Mouse (Mus musculus) forebrain, embryonic 14.5 days (tissue): Measurements from ENCODE around the gene H1foo. TPM values are rescaled to one million over a fixed set of nuclear protein-coding genes. Genes with fewer than 3 reads are reported as not detected.
A peak's percentile ranks its signal among the peaks of the same experiment; 100 is the strongest.

ENCODE experiments used
- ATAC-seq: fragments of 200-750 bp; cut with Nextera tagmentation; 2 replicates; pipeline ENCODE4 v1.8.0; 2017; ENCODE audit warnings: mild to moderate bottlenecking, moderate library complexity
- DNase-seq: peaks from one replicate; pipeline ENCODE4 v3.0.0-alpha.2; 2015; ENCODE audit warnings: low spot score
- H3K27ac ChIP-seq: fragments of 300-500 bp; sonication (generic); 2 replicates; pipeline ENCODE4 v1.5.1; 2014; ENCODE audit warnings: low read depth, mild to moderate bottlenecking, control low read depth, low read length, moderate library complexity
- H3K27me3 ChIP-seq: fragments of 300-500 bp; sonication (generic); replicated peaks from 2 replicates; pipeline ENCODE4 v1.6.1; 2014; ENCODE audit warnings: low read length, control low read depth, mixed read lengths; ENCODE audit not compliant: control insufficient read depth, insufficient read depth
- H3K36me3 ChIP-seq: fragments of 300-500 bp; sonication (generic); 2 replicates; pipeline ENCODE4 v1.6.1; 2014; ENCODE audit warnings: low read length, control low read depth; ENCODE audit not compliant: control insufficient read depth, insufficient read depth
- H3K4me1 ChIP-seq: fragments of 300-500 bp; sonication (generic); 2 replicates; pipeline ENCODE4 v1.6.1; 2014; ENCODE audit warnings: antibody characterized with exemption, low read length, control low read depth; ENCODE audit not compliant: control insufficient read depth, insufficient read depth
- H3K4me2 ChIP-seq: fragments of 300-500 bp; sonication (generic); 2 replicates; pipeline ENCODE4 v1.6.1; 2014; ENCODE audit warnings: mild to moderate bottlenecking, control low read depth, low read length
- H3K4me3 ChIP-seq: fragments of 300-500 bp; sonication (generic); 2 replicates; pipeline ENCODE4 v1.5.1; 2014; ENCODE audit warnings: low read depth, low read length, control low read depth
- H3K9ac ChIP-seq: fragments of 300-500 bp; sonication (generic); 2 replicates; pipeline ENCODE4 v1.6.1; 2014; ENCODE audit warnings: mild to moderate bottlenecking, low read length, control low read depth, moderate library complexity
- H3K9me3 ChIP-seq: fragments of 300-500 bp; sonication (generic); replicated peaks from 2 replicates; pipeline ENCODE4 v1.6.1; 2016; ENCODE audit warnings: low read length, control low read depth, mixed read lengths; ENCODE audit not compliant: control insufficient read depth
- WGBS: fragments of 180-500 bp; shearing (Covaris S2); extraction: QIAGEN DNeasy Blood & Tissue Kit; methylation state at CpG from one replicate; pipeline ENCODE4 v1.1.7; 2014; 5-methylcytosine and 5-hydroxymethylcytosine counted together
- polyA plus RNA-seq: library from polyadenylated mRNA; unstranded; fragments of >200 nt; fragmentation: Nextera tagmentation; extraction: Ambion mirVana; gene quantifications from 2 replicates; pipeline ENCODE4 v1.2.1, GENCODE M21; 2014

The H1foo gene
- polyA plus RNA-seq, 1 experiment from 2014 or later, result not detected

GRCm38 (mm10) chr6:115935544-115935943, 9.2 kb upstream of the H1foo start:
- DNase-seq (no peak), ATAC-seq (no peak)
- Histone ChIP-seq H3K9ac (no peak overlapping the region), H3K4me1 (no peaks in the 10 kb centered on the region), H3K4me2 (no peak overlapping the region), H3K27ac (no peak overlapping the region), H3K27me3 (no peaks in the 10 kb centered on the region), H3K36me3 (no peaks in the 10 kb centered on the region), H3K9me3 (peaks cover 6% of the 10 kb centered on the region), H3K4me3 (no peak overlapping the region)
- WGBS, result 83% methylated on average over 8 of the region's 8 CpGs

- no peak overlapping the region for H3K4me3 ChIP-seq
- no peaks in the 10 kb centered on the region for H3K27me3 ChIP-seq
- 89% methylated on average over 2 of the region's 2 CpGs for WGBS
- H3K9me3 ChIP-seq, result peaks cover 6% of the 10 kb centered on the region
- ATAC-seq (no peak), DNase-seq (no peak)
- no peak overlapping the region for H3K9ac ChIP-seq
- H3K4me2 ChIP-seq, result no peak overlapping the region
- no peaks in the 10 kb centered on the region for H3K36me3 ChIP-seq
- no peak overlapping the region for H3K27ac ChIP-seq
- no peaks in the 10 kb centered on the region for H3K4me1 ChIP-seq
Observed at GRCm38 (mm10) chr6:115938011-115938410, 6.7 kb upstream of the H1foo start.

- H3K27me3 ChIP-seq, result no peaks in the 10 kb centered on the region
- H3K4me2 ChIP-seq, result no peak overlapping the region
- no peak overlapping the region for H3K27ac ChIP-seq
- H3K36me3 ChIP-seq, result no peaks in the 10 kb centered on the region
- H3K4me3 ChIP-seq, result no peak overlapping the region
- no peak for DNase-seq
- ATAC-seq, result no peak
- H3K9ac ChIP-seq, result no peak overlapping the region
- 70% methylated on average over 1 of the region's 1 CpGs for WGBS
- H3K4me1 ChIP-seq, result no peaks in the 10 kb centered on the region
- peaks cover 6% of the 10 kb centered on the region for H3K9me3 ChIP-seq
Observed at GRCm38 (mm10) chr6:115938798-115939197, 5.9 kb upstream of the H1foo start.

GRCm38 (mm10) chr6:115940603-115941002, 4.1 kb upstream of the H1foo start:
- Histone ChIP-seq H3K36me3 (no peaks in the 10 kb centered on the region), H3K4me2 (no peak overlapping the region), H3K27me3 (no peaks in the 10 kb centered on the region), H3K27ac (no peak overlapping the region), H3K4me3 (no peak overlapping the region), H3K4me1 (no peaks in the 10 kb centered on the region), H3K9ac (no peak overlapping the region), H3K9me3 (peaks cover 6% of the 10 kb centered on the region)
- 78% methylated on average over 1 of the region's 1 CpGs for WGBS
- DNase-seq (no peak), ATAC-seq (no peak)

GRCm38 (mm10) chr6:115941128-115941527, 3.6 kb upstream of the H1foo start:
- H3K27me3 ChIP-seq, result no peaks in the 10 kb centered on the region
- no peak overlapping the region for H3K27ac ChIP-seq
- no peaks in the 10 kb centered on the region for H3K36me3 ChIP-seq
- no peak for DNase-seq
- no peak overlapping the region for H3K9ac ChIP-seq
- WGBS, result 20% methylated on average over 9 of the region's 12 CpGs
- peaks cover 6% of the 10 kb centered on the region for H3K9me3 ChIP-seq
- no peak overlapping the region for H3K4me3 ChIP-seq
- ATAC-seq, result no peak
- no peaks in the 10 kb centered on the region for H3K4me1 ChIP-seq
- no peak overlapping the region for H3K4me2 ChIP-seq

GRCm38 (mm10) chr6:115943498-115944427, 975 bp upstream of the H1foo start:
- Histone ChIP-seq H3K36me3 (no peaks in the 10 kb centered on the region), H3K9ac (no peak overlapping the region), H3K4me1 (no peaks in the 10 kb centered on the region), H3K27me3 (no peaks in the 10 kb centered on the region), H3K4me3 (no peak overlapping the region), H3K4me2 (no peak overlapping the region), H3K27ac (no peak overlapping the region), H3K9me3 (no peaks in the 10 kb centered on the region)
- WGBS, result 79% methylated on average over 9 of the region's 9 CpGs
- no peak for ATAC-seq
- no peak for DNase-seq

GRCm38 (mm10) chr6:115945633-115946032, 895 bp downstream of the H1foo start:
- WGBS, result 82% methylated on average over 8 of the region's 8 CpGs
- H3K4me3 ChIP-seq, result no peak overlapping the region
- no peaks in the 10 kb centered on the region for H3K4me1 ChIP-seq
- no peaks in the 10 kb centered on the region for H3K27me3 ChIP-seq
- no peak overlapping the region for H3K4me2 ChIP-seq
- ATAC-seq, result no peak
- H3K36me3 ChIP-seq, result no peaks in the 10 kb centered on the region
- no peak overlapping the region for H3K27ac ChIP-seq
- H3K9me3 ChIP-seq, result no peaks in the 10 kb centered on the region
- no peak overlapping the region for H3K9ac ChIP-seq
- DNase-seq, result no peak

GRCm38 (mm10) chr6:115946389-115946788, 1.7 kb downstream of the H1foo start:
- no peaks in the 10 kb centered on the region for H3K9me3 ChIP-seq
- H3K27ac ChIP-seq, result no peak overlapping the region
- 56% methylated on average over 6 of the region's 6 CpGs for WGBS
- no peaks in the 10 kb centered on the region for H3K4me1 ChIP-seq
- ATAC-seq, result no peak; the same call in 1 of the 2 replicates
- H3K9ac ChIP-seq, result no peak overlapping the region
- H3K27me3 ChIP-seq, result no peaks in the 10 kb centered on the region
- H3K4me2 ChIP-seq, result no peak overlapping the region
- DNase-seq, result peak; percentile 48
- H3K36me3 ChIP-seq, result no peaks in the 10 kb centered on the region
- no peak overlapping the region for H3K4me3 ChIP-seq

- Histone ChIP-seq H3K4me2 (no peak overlapping the region), H3K27ac (no peak overlapping the region), H3K27me3 (no peaks in the 10 kb centered on the region), H3K9me3 (no peaks in the 10 kb centered on the region), H3K9ac (no peak overlapping the region), H3K4me1 (peaks cover 16% of the 10 kb centered on the region), H3K4me3 (no peak overlapping the region), H3K36me3 (no peaks in the 10 kb centered on the region)
- no peak for ATAC-seq
- DNase-seq, result no peak
- 69% methylated on average over 9 of the region's 9 CpGs for WGBS
Observed at GRCm38 (mm10) chr6:115954506-115955074, 9.9 kb downstream of the H1foo start.
